Mouse (Mus musculus) CH12.LX (cell line): ENCODE measurements around the gene Sdhd. TPM values are rescaled to one million over a fixed set of nuclear protein-coding genes. Genes with fewer than 3 reads are reported as not detected.

ENCODE experiments used
- DNase-seq: peaks from one replicate; pipeline ENCODE4 v3.0.0-alpha.2; 2013; ENCODE audit errors: extremely low read depth
- H3K27ac ChIP-seq: 2 replicates; pipeline ENCODE4 v1.5.1; 2012; ENCODE audit warnings: low read depth, mild to moderate bottlenecking, control low read depth, moderate library complexity; ENCODE audit not compliant: insufficient read depth
- H3K27me3 ChIP-seq: replicated peaks from 2 replicates; pipeline ENCODE3; 2012; ENCODE audit warnings: inconsistent platforms
- H3K36me3 ChIP-seq, 2 experiments: replicated peaks in 1 of 2; 2 replicates each; pipeline versions ENCODE3 to v1.6.1; 2012; ENCODE audit warnings: inconsistent platforms in 1 of 2, low read length in 1 of 2, mild to moderate bottlenecking in 1 of 2, mixed read lengths in 1 of 2, moderate library complexity in 1 of 2; ENCODE audit not compliant: control insufficient read depth in 1 of 2, insufficient read depth in 1 of 2
- H3K4me1 ChIP-seq, 2 experiments: 2 replicates each; pipeline ENCODE4 v1.6.1; 2012; ENCODE audit warnings: inconsistent platforms in 1 of 2, moderate library complexity in 1 of 2; ENCODE audit not compliant: insufficient read depth in 2 of 2, control insufficient read depth in 1 of 2
- H3K4me2 ChIP-seq: 2 replicates; pipeline ENCODE4 v1.6.1; 2012; ENCODE audit warnings: low read depth, mild to moderate bottlenecking, control low read depth; ENCODE audit not compliant: poor library complexity, insufficient read depth, severe bottlenecking
- H3K4me3 ChIP-seq, 3 experiments: fragments of 150-350 bp in 1 of 3; sonication (generic) in 1 of 3; replicated peaks in 1 of 3; 2 replicates each; pipeline versions ENCODE3 to v1.5.1; 2011 to 2012; ENCODE audit warnings: low read depth in 2 of 3, low read length in 2 of 3, mild to moderate bottlenecking in 2 of 3, moderate library complexity in 2 of 3, control low read depth in 1 of 3, improper control_type of control experiment in 1 of 3, inconsistent platforms in 1 of 3, mixed read lengths in 1 of 3; ENCODE audit not compliant: poor library complexity in 1 of 3
- H3K79me2 ChIP-seq: replicated peaks from 2 replicates; pipeline ENCODE4 v1.6.1; 2012; ENCODE audit warnings: mild to moderate bottlenecking, moderate library complexity; ENCODE audit not compliant: control insufficient read depth, poor library complexity, insufficient read depth, severe bottlenecking; ENCODE audit errors: extremely low read depth
- H3K9ac ChIP-seq: 2 replicates; pipeline ENCODE4 v1.6.1; 2012; ENCODE audit warnings: low read depth, mild to moderate bottlenecking, control low read depth, moderate library complexity; ENCODE audit not compliant: insufficient read depth
- H3K9me3 ChIP-seq: replicated peaks from 2 replicates; pipeline ENCODE3; 2012; ENCODE audit warnings: low read length, inconsistent platforms, mixed read lengths
- BHLHE40 ChIP-seq: IDR thresholded peaks from 2 replicates; pipeline ENCODE4 v1.6.1; 2011; ENCODE audit warnings: mild to moderate bottlenecking, low read depth, low read length, improper control_type of control experiment
- CHD1 ChIP-seq: IDR thresholded peaks from 2 replicates; pipeline ENCODE4 v1.6.1; 2012; ENCODE audit warnings: low read depth, low read length, improper control_type of control experiment, inconsistent platforms
- CHD2 ChIP-seq: IDR thresholded peaks from 2 replicates; pipeline ENCODE4 v1.6.1; 2011; ENCODE audit warnings: low read length, improper control_type of control experiment
- E2F4 ChIP-seq: IDR thresholded peaks from 2 replicates; pipeline ENCODE4 v1.6.1; 2011; ENCODE audit warnings: low read depth, low read length, improper control_type of control experiment; ENCODE audit not compliant: insufficient replicate concordance
- ELF1 ChIP-seq: IDR thresholded peaks from 2 replicates; pipeline ENCODE4 v1.6.1; 2014; ENCODE audit warnings: low read depth, mild to moderate bottlenecking, inconsistent platforms, low read length, improper control_type of control experiment
- ETS1 ChIP-seq: conservative IDR thresholded peaks from 2 replicates; pipeline ENCODE4 v1.6.1; 2012; ENCODE audit warnings: low read depth, mild to moderate bottlenecking, inconsistent platforms, low read length, improper control_type of control experiment, moderate library complexity
- HCFC1 ChIP-seq: IDR thresholded peaks from 2 replicates; pipeline ENCODE4 v1.6.1; 2012; ENCODE audit warnings: low read depth, mild to moderate bottlenecking, inconsistent platforms, low read length, improper control_type of control experiment
- IRF4 ChIP-seq: IDR thresholded peaks from 2 replicates; pipeline ENCODE4 v1.6.1; 2014; ENCODE audit warnings: low read depth, mild to moderate bottlenecking, inconsistent platforms, low read length, improper control_type of control experiment
- KAT2A ChIP-seq: IDR thresholded peaks from 2 replicates; pipeline ENCODE4 v1.6.1; 2012; ENCODE audit warnings: low read length, improper control_type of control experiment, inconsistent platforms; ENCODE audit not compliant: insufficient replicate concordance
- MAFK ChIP-seq: IDR thresholded peaks from 2 replicates; pipeline ENCODE4 v1.6.1; 2011; ENCODE audit warnings: low read length, improper control_type of control experiment; ENCODE audit not compliant: insufficient replicate concordance
- MAX ChIP-seq: IDR thresholded peaks from 2 replicates; pipeline ENCODE4 v1.6.1; 2011; ENCODE audit warnings: low read length, improper control_type of control experiment
- MAZ ChIP-seq: IDR thresholded peaks from 2 replicates; pipeline ENCODE4 v1.6.1; 2012; ENCODE audit warnings: low read depth, mild to moderate bottlenecking, inconsistent platforms, low read length, improper control_type of control experiment, moderate library complexity
- MEF2A ChIP-seq: IDR thresholded peaks from 2 replicates; pipeline ENCODE4 v1.6.1; 2014; ENCODE audit warnings: low read depth, mild to moderate bottlenecking, inconsistent platforms, low read length, improper control_type of control experiment, borderline replicate concordance
- MXI1 ChIP-seq: IDR thresholded peaks from 2 replicates; pipeline ENCODE4 v1.6.1; 2011; ENCODE audit warnings: mild to moderate bottlenecking, low read depth, low read length, improper control_type of control experiment
- MYC ChIP-seq: IDR thresholded peaks from 2 replicates; pipeline ENCODE4 v1.6.1; 2011; ENCODE audit warnings: low read depth, mild to moderate bottlenecking, improper control_type of control experiment, low read length
- NELFE ChIP-seq: IDR thresholded peaks from 2 replicates; pipeline ENCODE4 v1.6.1; 2011; ENCODE audit warnings: low read depth, low read length, improper control_type of control experiment
- NRF1 ChIP-seq: IDR thresholded peaks from 2 replicates; pipeline ENCODE4 v1.6.1; 2014; ENCODE audit warnings: low read depth, mild to moderate bottlenecking, inconsistent platforms, low read length, improper control_type of control experiment, moderate library complexity
- PAX5 ChIP-seq: IDR thresholded peaks from 2 replicates; pipeline ENCODE4 v1.6.1; 2012; ENCODE audit warnings: low read length, inconsistent platforms, mixed read lengths
- POLR2A ChIP-seq: IDR thresholded peaks from 2 replicates; pipeline ENCODE4 v1.6.1; 2011; ENCODE audit warnings: low read depth, mild to moderate bottlenecking, improper control_type of control experiment, low read length
- POLR2AphosphoS2 ChIP-seq: IDR thresholded peaks from 2 replicates; pipeline ENCODE4 v1.6.1; 2011; ENCODE audit warnings: low read depth, low read length, improper control_type of control experiment
- SIN3A ChIP-seq: IDR thresholded peaks from 2 replicates; pipeline ENCODE4 v1.6.1; 2012; ENCODE audit warnings: low read length, improper control_type of control experiment, inconsistent platforms
- SMC3 ChIP-seq: IDR thresholded peaks from 2 replicates; pipeline ENCODE4 v1.6.1; 2011; ENCODE audit warnings: low read depth, low read length, improper control_type of control experiment
- TBP ChIP-seq: conservative IDR thresholded peaks from 2 replicates; pipeline ENCODE4 v1.6.1; 2011; ENCODE audit warnings: low read depth, low read length, improper control_type of control experiment
- TCF12 ChIP-seq: IDR thresholded peaks from 2 replicates; pipeline ENCODE4 v1.6.1; 2014; ENCODE audit warnings: low read depth, mild to moderate bottlenecking, inconsistent platforms, low read length, improper control_type of control experiment
- USF1 ChIP-seq: IDR thresholded peaks from 2 replicates; pipeline ENCODE4 v1.6.1; 2014; ENCODE audit warnings: low read depth, mild to moderate bottlenecking, inconsistent platforms, low read length, improper control_type of control experiment
- USF2 ChIP-seq: conservative IDR thresholded peaks from 2 replicates; pipeline ENCODE4 v1.6.1; 2011; ENCODE audit warnings: low read depth, low read length, improper control_type of control experiment
- ZC3H11A ChIP-seq: IDR thresholded peaks from 2 replicates; pipeline ENCODE4 v1.6.1; 2012; ENCODE audit warnings: low read depth, mild to moderate bottlenecking, inconsistent platforms, low read length, improper control_type of control experiment
- ZKSCAN1 ChIP-seq: IDR thresholded peaks from 2 replicates; pipeline ENCODE4 v1.6.1; 2012; ENCODE audit warnings: low read depth, inconsistent platforms, low read length, improper control_type of control experiment, borderline replicate concordance
- ZMIZ1 ChIP-seq: IDR thresholded peaks from 2 replicates; pipeline ENCODE4 v1.6.1; 2012; ENCODE audit warnings: low read depth, mild to moderate bottlenecking, inconsistent platforms, low read length, improper control_type of control experiment
- ZNF384 ChIP-seq: IDR thresholded peaks from 2 replicates; pipeline ENCODE4 v1.6.1; 2012; ENCODE audit warnings: low read depth, low read length, improper control_type of control experiment, inconsistent platforms
- dilution Hi-C: fragments of 300-500 bp; cut with MboI; formaldehyde crosslinking; loops from 2 replicates; pipeline ENCODE4 v1.14.3; 2020; ENCODE audit warnings: low sequenced_read_pairs; ENCODE audit not compliant: extremely low pct_unique_long_range_greater_than_20kb, extremely low pct_ligation_motif_present
- in situ Hi-C: fragments of 300-500 bp; cut with MboI; formaldehyde crosslinking; loops from 3 replicates; pipeline ENCODE4 v1.14.3; 2019; ENCODE audit warnings: low sequenced_read_pairs, low pct_ligation_motif_present, low pct_unique_long_range_greater_than_20kb, mixed read lengths
- polyA plus RNA-seq: library from polyadenylated mRNA; unstranded; fragments of >175 nt; gene quantifications from 2 replicates; pipeline ENCODE4 v1.2.1, GENCODE M21; 2012; ENCODE audit warnings: low read depth; ENCODE audit not compliant: insufficient read length
- total RNA-seq, 2 experiments: library from RNA; depleted of rRNA; stranded (reverse); fragments of 300-350 nt in 1 of 2; fragments of >200 nt in 1 of 2; gene quantifications; 2 replicates each; pipeline ENCODE4 v1.2.3; 2012 to 2014

Gene Sdhd
- total and polyA plus RNA-seq, 3 experiments: 215 to 407 (median 240) TPM

DNA sequence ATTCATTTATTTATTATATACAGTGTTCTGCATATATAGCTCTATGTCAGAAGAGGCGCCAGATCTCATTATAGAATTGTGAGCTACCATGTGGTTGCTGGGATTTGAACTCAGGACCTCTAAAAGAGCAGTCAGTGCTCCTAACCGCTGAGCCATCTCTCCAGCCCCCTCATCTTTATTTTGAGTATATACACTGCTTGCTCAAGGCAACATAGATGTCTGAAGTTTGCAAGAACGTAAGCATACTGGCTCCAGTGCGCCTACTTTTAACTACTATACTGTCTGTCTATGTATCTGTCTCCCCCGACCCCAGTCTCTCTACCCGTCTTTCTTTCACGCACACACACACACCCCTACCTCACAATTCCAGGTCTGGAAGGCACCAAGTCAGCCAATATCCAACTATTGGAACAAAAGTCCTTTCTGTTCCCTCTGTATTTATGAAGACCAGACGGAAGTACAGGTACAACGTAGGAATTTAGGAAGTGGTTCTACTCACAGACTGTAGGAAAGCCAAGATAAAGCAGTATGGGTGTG, 14.2 kb upstream of the Sdhd start:
- H3K27ac ChIP-seq: no peak overlapping the region
- TF ChIP-seq TBP (0 out of 2 replicates have a peak, but pooled peaks have one; percentile 37), SMC3 (no peak)
- in situ Hi-C loops (no loop called here), dilution Hi-C loops (no loop called here)
- peaks cover 5 to 29% of the 10 kb centered on the region in 2 experiments; a peak in 2 of 4 replicates for H3K4me1 ChIP-seq
- H3K79me2 ChIP-seq: peaks cover 34% of the 10 kb centered on the region
- DNase-seq: no peak
- no peaks in the 10 kb centered on the region for H3K9me3 ChIP-seq
- peak overlapping the region; percentile 62; the same call in 1 of the 2 replicates for H3K4me2 ChIP-seq
- peak overlapping the region in 2 of 3 experiments; percentile 71 to 96 for H3K4me3 ChIP-seq
- peak overlapping the region; percentile 86; the same call in 1 of the 2 replicates for H3K9ac ChIP-seq
- H3K27me3 ChIP-seq: no peaks in the 10 kb centered on the region
- H3K36me3 ChIP-seq: peaks cover 23 to 25% of the 10 kb centered on the region in 2 experiments

- Histone ChIP-seq H3K4me3 (peak within 1 kb of the TSS; percentile 71 to 96 (median 92)), H3K4me1 (peaks cover 5 to 29% of the 10 kb centered on the region in 2 experiments; a peak in 2 of 4 replicates), H3K4me2 (peak within 1 kb of the TSS; percentile 88), H3K27me3 (no peaks in the 10 kb centered on the region), H3K27ac (peak within 1 kb of the TSS; percentile 93), H3K9ac (peak within 1 kb of the TSS; percentile 86), H3K36me3 (peaks cover 30 to 34% of the 10 kb centered on the region in 2 experiments), H3K79me2 (peaks cover 34% of the 10 kb centered on the region), H3K9me3 (no peaks in the 10 kb centered on the region)
- dilution Hi-C loops: no loop called here
- in situ Hi-C loops: no loop called here
- peak; percentile 93 for DNase-seq
- peak; percentile 55; the same call in 1 of the 2 replicates for TF ChIP-seq KAT2A
- TF ChIP-seq MYC: peak; percentile 81
- TF ChIP-seq IRF4: peak; percentile 53; the same call in 1 of the 2 replicates
- TF ChIP-seq POLR2A: peak; percentile 71; the same call in 1 of the 2 replicates
- TF ChIP-seq ZKSCAN1: no peak
- TF ChIP-seq TCF12: peak; percentile 70; the same call in 1 of the 2 replicates
- peak; percentile 93 for TF ChIP-seq SIN3A
- peak; percentile 98 for TF ChIP-seq MXI1
- TF ChIP-seq CHD2: 0 out of 2 replicates have a peak, but pooled peaks have one; percentile 28
- TF ChIP-seq HCFC1: peak; percentile 87
- no peak for TF ChIP-seq ZC3H11A
- peak; percentile 62 for TF ChIP-seq NELFE
- no peak for TF ChIP-seq USF2
- peak; percentile 43; the same call in 1 of the 2 replicates for TF ChIP-seq MAZ
- TF ChIP-seq ZNF384: no peak
- TF ChIP-seq TBP: no peak
- TF ChIP-seq MAX: peak; percentile 81; the same call in 1 of the 2 replicates
- TF ChIP-seq USF1: no peak
- no peak for TF ChIP-seq MAFK
- TF ChIP-seq NRF1: peak; percentile 72
- TF ChIP-seq ETS1: no peak
- no peak for TF ChIP-seq POLR2AphosphoS2
- TF ChIP-seq BHLHE40: peak; percentile 44; the same call in 1 of the 2 replicates
- TF ChIP-seq MEF2A: no peak; the same call in 1 of the 2 replicates
- peak; percentile 84 for TF ChIP-seq ELF1
- peak; percentile 64; the same call in 1 of the 2 replicates for TF ChIP-seq ZMIZ1
- no peak for TF ChIP-seq E2F4
- no peak for TF ChIP-seq PAX5
- TF ChIP-seq CHD1: no peak
Measured at GRCm38 (mm10) chr9:50616766-50617603, 13.4 kb upstream of the Sdhd start, which contains the start of the genes Pih1d2 and Nkapd1. TSS of gene Pih1d2 (plus strand) at chr9:50617321. TSS of gene Nkapd1 (minus strand) at chr9:50617464.
